Mouse (Mus musculus): Measurements from ENCODE around the gene 4931428L18Rik. TPM values are rescaled to one million over a fixed set of nuclear protein-coding genes. Genes with fewer than 3 reads are reported as not detected.

Gene 4931428L18Rik
- polyA plus RNA-seq, 1 experiment from 2014 or later = not detected

DNA sequence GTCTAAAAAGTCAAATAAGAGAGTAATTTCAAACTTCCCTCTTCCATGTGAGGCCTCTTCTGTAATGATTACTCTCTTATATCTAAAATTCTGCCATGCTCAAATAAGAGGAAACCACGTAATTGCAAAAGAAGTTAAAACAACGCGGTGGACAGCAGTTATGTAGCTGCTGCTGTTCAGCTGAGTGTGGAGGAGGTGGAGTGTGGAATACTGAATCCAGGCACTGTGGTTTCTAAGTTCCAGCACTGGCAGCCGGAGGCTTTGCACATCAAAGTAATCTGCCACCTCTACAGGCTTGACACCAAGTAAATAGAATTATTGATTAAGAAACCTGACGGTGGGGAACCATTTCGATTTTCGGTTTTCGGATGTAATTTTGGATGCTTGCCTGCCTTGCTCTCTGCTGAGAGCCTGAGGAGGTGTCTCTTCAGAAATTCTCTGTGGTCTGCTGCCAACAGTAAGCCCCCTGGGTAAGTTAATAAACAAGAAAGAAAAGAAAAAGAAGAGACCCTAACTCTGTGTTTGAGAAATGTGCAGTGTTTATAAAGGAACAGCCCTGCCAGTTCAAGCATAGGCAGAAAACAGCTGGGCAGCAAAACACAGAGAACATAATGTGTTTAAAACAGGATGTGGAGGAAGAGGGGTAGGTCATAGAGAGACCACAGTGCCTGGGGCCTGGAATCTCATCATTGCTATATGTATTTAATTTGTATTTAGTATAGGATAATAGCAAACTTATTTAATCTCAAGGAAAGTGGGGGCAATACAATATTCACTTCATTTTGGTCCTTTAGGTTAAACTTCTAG lies 80.0 kb downstream of the 4931428L18Rik start:
- no peak overlapping the region for H3K9ac ChIP-seq
- peak; percentile 73; the same call in 1 of the 2 replicates for ATAC-seq (ENCODE audit: low FRiP score, low read depth)
- H3K4me3 ChIP-seq = no peak overlapping the region
- H3K9me3 ChIP-seq = no peaks in the 10 kb centered on the region
- no peak overlapping the region for H3K4me2 ChIP-seq
- H3K27me3 ChIP-seq = no peaks in the 10 kb centered on the region
- 53% methylated on average over 8 of the region's 8 CpGs for WGBS
- H3K4me1 ChIP-seq (replicated peaks) = no peaks in the 10 kb centered on the region
- H3K27ac ChIP-seq (replicated peaks) = no peak overlapping the region
- no peaks in the 10 kb centered on the region for H3K36me3 ChIP-seq

DNA sequence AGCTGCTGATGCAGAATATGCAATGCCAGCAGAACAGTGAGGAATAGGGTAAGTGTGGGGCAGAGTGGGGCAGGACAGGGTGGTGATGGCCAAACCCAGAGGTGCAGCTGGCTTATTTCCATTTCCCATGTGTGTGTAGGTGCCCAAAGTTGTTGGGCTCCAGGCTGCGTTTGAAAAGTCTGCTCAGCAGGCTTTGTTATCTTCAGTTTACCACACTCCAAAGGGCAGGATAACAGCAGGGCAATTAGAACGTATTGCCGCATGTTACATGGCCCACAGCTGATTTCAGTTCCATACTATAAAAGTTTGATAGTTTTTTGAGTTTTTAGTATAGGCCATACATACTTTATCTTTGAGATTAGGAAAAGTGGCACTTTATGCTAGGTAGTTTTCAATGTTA lies 84.1 kb downstream of the 4931428L18Rik start:
- H3K27ac ChIP-seq (replicated peaks) = no peak overlapping the region
- 85% methylated on average over 3 of the region's 3 CpGs for WGBS
- no peak overlapping the region for H3K4me3 ChIP-seq
- H3K36me3 ChIP-seq = no peaks in the 10 kb centered on the region
- ATAC-seq (ENCODE audit: low FRiP score, low read depth) = no peak
- no peak overlapping the region for H3K4me2 ChIP-seq
- H3K9me3 ChIP-seq = no peaks in the 10 kb centered on the region
- H3K4me1 ChIP-seq (replicated peaks) = no peaks in the 10 kb centered on the region
- no peaks in the 10 kb centered on the region for H3K27me3 ChIP-seq
- H3K9ac ChIP-seq = no peak overlapping the region

DNA sequence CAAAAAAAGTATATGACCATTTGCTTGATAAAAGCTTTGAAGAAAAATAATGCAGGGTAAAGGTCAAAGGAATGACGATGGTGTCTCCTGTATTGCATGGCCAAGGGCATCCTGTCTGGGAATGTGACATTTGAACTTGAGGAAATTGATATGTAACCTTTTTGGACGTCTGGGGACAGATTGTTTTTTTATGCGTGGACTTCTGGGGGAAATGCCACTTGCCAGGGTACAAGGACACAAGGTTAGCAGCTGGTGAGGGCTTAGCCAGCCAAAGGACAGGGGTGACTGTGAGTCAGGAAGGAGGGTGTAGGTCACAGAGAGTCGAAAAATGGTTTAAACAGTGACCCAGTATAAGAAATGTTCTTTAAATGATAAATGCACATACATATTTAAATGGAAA lies 109.0 kb downstream of the 4931428L18Rik start:
- Histone ChIP-seq H3K27ac (replicated peaks) (no peak overlapping the region), H3K36me3 (no peaks in the 10 kb centered on the region), H3K4me1 (replicated peaks) (no peaks in the 10 kb centered on the region), H3K4me2 (no peak overlapping the region), H3K9me3 (no peaks in the 10 kb centered on the region), H3K9ac (no peak overlapping the region), H3K27me3 (no peaks in the 10 kb centered on the region), H3K4me3 (no peak overlapping the region)
- WGBS = 70% methylated on average over 4 of the region's 4 CpGs
- ATAC-seq (ENCODE audit: low FRiP score, low read depth) = no peak

DNA sequence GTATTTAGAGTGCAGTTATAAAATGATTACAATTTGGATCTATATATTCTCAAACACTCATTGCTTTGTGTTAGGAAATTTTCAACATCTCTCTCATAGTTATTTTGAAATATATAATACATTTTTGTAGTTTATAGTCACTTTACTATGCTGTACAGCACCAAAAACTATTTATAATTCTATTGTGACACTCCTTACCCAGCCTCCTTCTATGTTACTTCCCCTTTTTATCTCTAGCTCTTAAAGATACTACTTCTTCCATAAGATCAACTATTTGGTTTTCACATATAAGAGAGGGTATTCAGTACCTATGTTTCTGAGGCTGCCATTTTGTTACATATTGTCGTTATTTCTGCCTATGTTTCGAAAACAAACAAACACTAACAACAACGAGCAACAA lies 114.5 kb downstream of the 4931428L18Rik start:
- Histone ChIP-seq H3K4me3 (no peak overlapping the region), H3K27me3 (no peaks in the 10 kb centered on the region), H3K9ac (no peak overlapping the region), H3K4me2 (no peak overlapping the region), H3K9me3 (no peaks in the 10 kb centered on the region), H3K4me1 (replicated peaks) (peaks cover 4% of the 10 kb centered on the region; the same call in 1 of the 2 replicates), H3K36me3 (no peaks in the 10 kb centered on the region), H3K27ac (replicated peaks) (no peak overlapping the region)
- WGBS = 90% methylated on average over 3 of the region's 3 CpGs
- no peak for ATAC-seq (ENCODE audit: low FRiP score, low read depth)

DNA sequence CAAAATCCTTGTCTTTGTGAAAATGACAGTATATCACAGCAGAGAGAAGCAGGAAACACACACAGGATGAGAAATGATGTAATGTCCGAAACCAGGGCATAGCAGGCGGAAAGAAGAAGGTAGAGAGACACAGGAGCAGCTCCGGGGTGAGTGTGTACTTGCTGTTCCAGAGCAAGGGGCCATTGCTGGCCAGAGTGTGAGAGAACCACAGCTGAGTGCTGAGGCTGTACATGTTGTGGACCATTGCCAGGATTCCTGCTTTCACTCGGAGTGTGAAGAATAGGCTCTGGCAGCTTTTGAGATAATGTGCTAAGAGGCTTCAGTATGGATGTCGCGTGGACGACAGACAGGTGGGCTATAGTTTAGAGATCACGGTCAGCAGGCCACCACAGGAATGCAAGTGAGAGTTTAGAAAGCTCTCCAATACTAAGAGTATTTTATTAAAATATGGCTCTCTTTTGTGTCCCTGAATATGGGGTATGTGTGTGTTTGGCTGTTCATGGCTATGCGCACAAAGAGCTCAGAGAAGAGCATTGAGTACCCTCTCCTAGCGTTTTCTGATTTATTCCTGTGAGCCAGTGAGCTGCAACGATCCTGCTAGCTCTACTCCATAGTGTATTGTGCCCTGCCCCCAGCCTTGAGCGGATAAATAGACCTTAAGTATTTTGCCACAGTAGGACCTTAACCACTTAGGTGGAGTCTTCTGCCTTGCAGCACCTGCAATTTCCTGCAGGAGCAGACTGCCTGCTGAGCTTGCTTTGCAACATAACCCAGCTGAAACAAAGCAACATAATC lies 119.4 kb downstream of the 4931428L18Rik start:
- no peak overlapping the region for H3K9ac ChIP-seq
- H3K4me2 ChIP-seq = 0 out of 2 replicates have a peak overlapping the region, but pooled peaks have one; percentile 6
- H3K4me1 ChIP-seq (replicated peaks) = peaks cover 8% of the 10 kb centered on the region; the same call in 1 of the 2 replicates
- 69% methylated on average over 12 of the region's 12 CpGs for WGBS
- ATAC-seq (ENCODE audit: low FRiP score, low read depth) = peak; percentile 81; the same call in 1 of the 2 replicates
- no peaks in the 10 kb centered on the region for H3K9me3 ChIP-seq
- no peaks in the 10 kb centered on the region for H3K27me3 ChIP-seq
- no peak overlapping the region for H3K4me3 ChIP-seq
- no peaks in the 10 kb centered on the region for H3K36me3 ChIP-seq
- H3K27ac ChIP-seq (replicated peaks) = no peak overlapping the region

DNA sequence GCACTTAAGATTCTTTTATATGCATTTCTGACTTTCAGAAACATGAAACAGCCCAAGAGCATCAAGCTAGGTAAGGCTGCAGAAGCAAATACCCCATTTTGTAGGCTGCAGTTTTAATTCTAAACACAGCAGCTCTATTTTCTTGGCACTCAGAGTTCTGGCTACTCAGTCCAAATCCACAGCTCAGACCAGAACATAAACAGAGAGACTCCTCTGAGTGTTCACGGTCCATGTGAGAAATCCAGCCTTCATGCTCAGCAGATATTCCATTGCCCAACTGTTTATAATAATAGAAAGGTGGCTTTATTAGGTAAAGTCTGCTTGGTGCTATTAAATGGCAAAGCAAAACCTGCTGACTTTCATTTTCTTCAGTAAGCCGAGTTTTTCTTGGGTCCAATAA lies 120.2 kb downstream of the 4931428L18Rik start:
- Histone ChIP-seq H3K27me3 (no peaks in the 10 kb centered on the region), H3K36me3 (no peaks in the 10 kb centered on the region), H3K9ac (no peak overlapping the region), H3K9me3 (no peaks in the 10 kb centered on the region), H3K27ac (replicated peaks) (no peak overlapping the region), H3K4me2 (no peak overlapping the region), H3K4me1 (replicated peaks) (peaks cover 8% of the 10 kb centered on the region; the same call in 1 of the 2 replicates), H3K4me3 (no peak overlapping the region)
- no peak for ATAC-seq (ENCODE audit: low FRiP score, low read depth)
- 78% methylated on average over 2 of the region's 2 CpGs for WGBS

DNA sequence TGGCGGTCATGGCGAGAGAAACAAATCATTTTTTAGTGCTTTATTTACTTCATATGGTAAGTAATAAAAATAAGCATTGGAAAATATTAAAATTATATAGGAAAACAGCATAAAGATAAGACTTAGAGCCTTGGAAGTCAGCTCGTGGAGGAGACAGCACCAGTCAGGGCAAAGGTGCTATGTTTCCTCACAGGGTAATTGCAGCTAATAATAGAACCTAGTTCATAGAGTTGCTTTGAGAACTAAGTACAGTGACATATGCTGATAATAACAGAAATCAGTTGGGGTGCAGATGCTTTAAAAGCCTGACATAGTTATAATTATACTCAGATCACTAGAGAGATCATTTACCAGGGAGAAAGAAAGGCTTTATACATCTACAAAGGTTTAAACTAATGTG lies 125.3 kb downstream of the 4931428L18Rik start:
- H3K4me2 ChIP-seq = no peak overlapping the region
- H3K27me3 ChIP-seq = no peaks in the 10 kb centered on the region
- no peak for ATAC-seq (ENCODE audit: low FRiP score, low read depth)

DNA sequence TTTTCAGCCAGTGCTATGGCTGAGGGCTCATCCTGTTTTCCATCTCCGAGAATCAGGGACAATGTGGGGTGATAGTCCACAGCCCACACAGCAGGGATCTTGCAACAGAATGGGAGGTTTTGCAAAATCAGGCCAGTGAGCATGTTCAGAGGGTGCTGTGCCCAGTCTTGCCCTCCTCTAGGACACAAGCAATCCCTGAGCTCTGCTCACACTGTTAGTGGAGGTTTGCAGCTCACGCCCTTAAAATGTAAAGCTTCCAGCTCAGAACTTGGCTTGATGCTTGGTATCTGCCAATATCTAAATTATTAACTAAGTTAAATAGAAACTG lies 126.1 kb downstream of the 4931428L18Rik start:
- Histone ChIP-seq H3K4me2 (no peak overlapping the region), H3K36me3 (no peaks in the 10 kb centered on the region), H3K27me3 (no peaks in the 10 kb centered on the region), H3K9ac (no peak overlapping the region), H3K27ac (replicated peaks) (no peak overlapping the region), H3K4me3 (no peak overlapping the region), H3K9me3 (no peaks in the 10 kb centered on the region), H3K4me1 (replicated peaks) (no peaks in the 10 kb centered on the region)
- WGBS = 60% methylated on average over 2 of the region's 2 CpGs
- ATAC-seq (ENCODE audit: low FRiP score, low read depth) = no peak

More for the DNA sequence above, 125.3 kb downstream of the 4931428L18Rik start:
- no peaks in the 10 kb centered on the region for H3K4me1 ChIP-seq (replicated peaks)
- H3K36me3 ChIP-seq = no peaks in the 10 kb centered on the region
- WGBS = 78% methylated on average over 3 of the region's 3 CpGs
- no peak overlapping the region for H3K9ac ChIP-seq
- no peak overlapping the region for H3K4me3 ChIP-seq
- H3K9me3 ChIP-seq = no peaks in the 10 kb centered on the region
- H3K27ac ChIP-seq (replicated peaks) = no peak overlapping the region

DNA sequence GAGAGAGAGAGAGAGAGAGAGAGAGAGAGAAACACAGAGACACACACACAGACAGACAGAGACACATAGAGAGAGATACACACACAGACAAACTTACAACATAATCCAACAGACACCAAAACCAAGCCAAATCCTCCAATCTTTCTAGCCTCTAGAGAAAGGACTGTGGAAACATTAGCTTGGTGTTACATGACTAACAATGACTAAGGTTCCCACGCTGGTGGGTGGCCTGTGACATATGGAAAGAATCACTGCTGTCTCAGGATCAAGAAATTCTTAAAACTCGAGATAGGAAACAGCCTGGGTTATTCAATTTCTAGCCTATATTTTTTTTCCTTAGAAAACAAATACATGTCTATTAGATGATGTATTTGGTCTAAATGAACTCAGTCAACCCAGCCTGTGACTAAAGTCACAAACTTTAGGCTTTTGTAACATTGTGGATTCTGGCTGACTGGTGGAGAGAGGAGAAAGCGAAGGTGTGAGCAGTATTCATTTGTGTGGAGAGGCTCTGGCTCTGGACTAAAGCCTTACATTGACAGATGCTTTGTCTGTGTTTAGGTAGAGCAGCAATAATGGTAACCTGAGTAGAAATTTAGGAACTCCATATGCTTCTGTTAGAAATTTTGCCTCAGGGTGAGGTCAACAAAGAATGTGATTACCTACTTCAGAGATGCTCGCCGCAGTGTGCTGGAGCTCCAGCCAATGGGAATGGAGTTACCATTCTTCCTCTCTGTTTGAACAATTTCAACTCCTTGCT lies 126.6 kb downstream of the 4931428L18Rik start:
- Histone ChIP-seq H3K36me3 (no peaks in the 10 kb centered on the region), H3K27ac (replicated peaks) (no peak overlapping the region), H3K4me3 (no peak overlapping the region), H3K9ac (no peak overlapping the region), H3K4me2 (no peak overlapping the region), H3K4me1 (replicated peaks) (no peaks in the 10 kb centered on the region), H3K9me3 (no peaks in the 10 kb centered on the region), H3K27me3 (no peaks in the 10 kb centered on the region)
- ATAC-seq (ENCODE audit: low FRiP score, low read depth) = no peak
- 70% methylated on average over 5 of the region's 5 CpGs for WGBS

DNA sequence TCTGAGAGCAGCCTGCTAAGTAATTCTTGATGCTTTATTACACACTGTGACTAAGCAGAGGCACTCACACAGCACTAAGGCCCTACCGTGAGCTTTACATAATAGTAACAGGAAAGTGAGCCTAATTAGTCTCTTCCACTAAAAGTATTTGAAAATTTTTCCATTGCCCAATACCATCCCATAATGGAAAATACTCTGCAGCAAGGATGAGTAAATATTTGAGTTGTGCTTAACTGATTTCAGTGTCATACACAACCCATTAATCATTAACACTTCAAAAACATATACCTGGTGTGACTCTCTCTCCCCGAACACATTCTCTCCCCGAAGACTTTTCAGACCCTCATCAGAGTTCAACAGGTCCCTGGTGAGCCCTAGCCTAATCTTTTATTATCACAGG lies 127.7 kb downstream of the 4931428L18Rik start:
- no peaks in the 10 kb centered on the region for H3K9me3 ChIP-seq
- WGBS = 85% methylated on average over 3 of the region's 3 CpGs
- H3K27me3 ChIP-seq = no peaks in the 10 kb centered on the region
- H3K36me3 ChIP-seq = no peaks in the 10 kb centered on the region
- no peak for ATAC-seq (ENCODE audit: low FRiP score, low read depth)
- no peak overlapping the region for H3K4me2 ChIP-seq
- no peak overlapping the region for H3K27ac ChIP-seq (replicated peaks)
- H3K9ac ChIP-seq = no peak overlapping the region
- H3K4me1 ChIP-seq (replicated peaks) = no peaks in the 10 kb centered on the region
- H3K4me3 ChIP-seq = no peak overlapping the region

DNA sequence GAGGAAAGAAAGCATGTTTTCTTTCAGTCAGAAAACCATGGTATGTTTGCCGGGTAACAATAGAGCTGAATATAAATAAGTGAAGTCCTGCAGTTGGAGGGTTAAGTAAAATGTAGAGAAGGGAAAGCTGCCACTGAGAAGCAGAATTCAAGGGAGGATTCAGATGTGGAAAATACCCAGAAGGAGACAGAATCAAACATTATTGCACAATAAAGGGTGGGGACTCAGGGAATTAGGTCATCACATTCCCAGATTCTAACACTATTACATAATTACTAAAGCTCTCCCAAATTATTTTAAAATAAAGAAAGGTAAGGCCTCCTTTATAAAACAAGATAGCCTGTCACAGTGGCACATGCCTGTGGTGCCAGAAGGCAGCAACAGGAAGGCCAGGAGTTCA lies 128.5 kb downstream of the 4931428L18Rik start:
- no peak for ATAC-seq (ENCODE audit: low FRiP score, low read depth)
- Histone ChIP-seq H3K4me2 (no peak overlapping the region), H3K4me3 (no peak overlapping the region), H3K9me3 (no peaks in the 10 kb centered on the region), H3K4me1 (replicated peaks) (no peaks in the 10 kb centered on the region), H3K36me3 (no peaks in the 10 kb centered on the region), H3K27ac (replicated peaks) (no peak overlapping the region), H3K9ac (no peak overlapping the region), H3K27me3 (no peaks in the 10 kb centered on the region)
- WGBS = 82% methylated on average over 1 of the region's 1 CpGs

DNA sequence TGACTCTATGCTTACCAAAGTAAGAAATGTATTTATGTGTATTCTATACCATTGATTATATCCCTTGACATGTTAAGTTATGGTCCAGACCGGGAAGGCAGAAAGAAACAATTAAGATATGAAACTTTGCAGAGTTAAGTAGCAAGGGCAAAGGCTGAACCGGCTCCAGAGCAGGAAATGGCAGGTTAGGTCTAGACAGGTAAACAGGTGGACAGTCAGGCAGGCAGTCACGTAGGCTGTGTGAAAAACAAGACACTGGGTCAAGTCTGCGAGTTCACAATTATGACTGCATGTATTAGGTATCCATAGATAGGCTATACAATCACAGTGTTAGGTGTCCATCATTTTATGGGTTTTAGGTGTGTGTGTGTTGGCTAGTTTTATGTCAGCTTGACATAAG lies 133.8 kb downstream of the 4931428L18Rik start:
- Histone ChIP-seq H3K36me3 (no peaks in the 10 kb centered on the region), H3K27ac (replicated peaks) (no peak overlapping the region), H3K4me3 (no peak overlapping the region), H3K9me3 (no peaks in the 10 kb centered on the region), H3K9ac (no peak overlapping the region), H3K4me1 (replicated peaks) (no peaks in the 10 kb centered on the region), H3K27me3 (no peaks in the 10 kb centered on the region), H3K4me2 (no peak overlapping the region)
- ATAC-seq (ENCODE audit: low FRiP score, low read depth) = no peak
- WGBS = 89% methylated on average over 4 of the region's 4 CpGs

Data from hindbrain, embryonic 15.5 days (tissue).